Mouse (Mus musculus): ENCODE measurements around the gene Lemd1. TPM values are rescaled to one million over a fixed set of nuclear protein-coding genes. Genes with fewer than 3 reads are reported as not detected.
"Not testable (repeated sequence)": the region's sequence is repeated elsewhere in the genome, so short reads cannot be mapped to it uniquely, and the experiment has no call there.

Lemd1 gene
- polyA plus RNA-seq, 2 experiments: not detected

GRCm38 (mm10) chr1:132157808-132158207, 33.4 kb upstream of the Lemd1 start:
- Histone ChIP-seq H3K4me2 (ENCODE audit: low read depth) (no peak overlapping the region), H3K9me3 (ENCODE audit: control insufficient read depth, low read length) (no peaks in the 10 kb centered on the region), H3K4me1 (replicated peaks; ENCODE audit: control insufficient read depth in 2 of 2, insufficient read depth in 2 of 2, low read length in 1 of 2) (no peaks in the 10 kb centered on the region), H3K4me3 (ENCODE audit: insufficient read depth in 1 of 2, low read depth in 2 of 2, low read length in 2 of 2) (no peak overlapping the region), H3K9ac (replicated peaks) (no peak overlapping the region), H3K27me3 (ENCODE audit: control insufficient read depth, insufficient read depth, low read length) (no peaks in the 10 kb centered on the region; the same call in 1 of the 2 replicates), H3K27ac (no peak overlapping the region), H3K36me3 (replicated peaks; ENCODE audit: control insufficient read depth, insufficient read depth, low read depth) (no peaks in the 10 kb centered on the region)
- WGBS (ENCODE audit: insufficient replicate concordance): 26% methylated on average over 7 of the region's 7 CpGs
- ATAC-seq (ENCODE audit: insufficient read depth): no peak
- no peak for DNase-seq (ENCODE audit: low read depth in 3 of 3, low spot score in 3 of 3)
- no peak for TF ChIP-seq EP300 (IDR thresholded peaks at IDR 0.05; ENCODE audit: low read depth)
- no peak for TF ChIP-seq CTCF (IDR thresholded peaks at IDR 0.05; ENCODE audit: low read depth)

GRCm38 (mm10) chr1:132158741-132159140, 32.5 kb upstream of the Lemd1 start:
- Histone ChIP-seq H3K9me3 (ENCODE audit: control insufficient read depth, low read length) (no peaks in the 10 kb centered on the region), H3K4me3 (ENCODE audit: insufficient read depth in 1 of 2, low read depth in 2 of 2, low read length in 2 of 2) (no peak overlapping the region), H3K27me3 (ENCODE audit: control insufficient read depth, insufficient read depth, low read length) (no peaks in the 10 kb centered on the region; the same call in 1 of the 2 replicates), H3K9ac (replicated peaks) (no peak overlapping the region), H3K4me1 (replicated peaks; ENCODE audit: control insufficient read depth in 2 of 2, insufficient read depth in 2 of 2, low read length in 1 of 2) (no peaks in the 10 kb centered on the region), H3K36me3 (replicated peaks; ENCODE audit: control insufficient read depth, insufficient read depth, low read depth) (no peaks in the 10 kb centered on the region), H3K27ac (no peak overlapping the region), H3K4me2 (ENCODE audit: low read depth) (no peak overlapping the region)
- no peak for ATAC-seq (ENCODE audit: insufficient read depth)
- no peak for TF ChIP-seq EP300 (IDR thresholded peaks at IDR 0.05; ENCODE audit: low read depth)
- TF ChIP-seq CTCF (IDR thresholded peaks at IDR 0.05; ENCODE audit: low read depth): no peak
- no peak for DNase-seq (ENCODE audit: low read depth in 3 of 3, low spot score in 3 of 3)
- 38% methylated on average over 2 of the region's 2 CpGs for WGBS (ENCODE audit: insufficient replicate concordance)

- ATAC-seq (ENCODE audit: insufficient read depth): no peak
Measured at GRCm38 (mm10) chr1:132159681-132160080, 31.6 kb upstream of the Lemd1 start.

GRCm38 (mm10) chr1:132161211-132161880, 29.9 kb upstream of the Lemd1 start:
- 50% methylated on average over 7 of the region's 7 CpGs for WGBS (ENCODE audit: insufficient replicate concordance)

More at GRCm38 (mm10) chr1:132159681-132160080, 31.6 kb upstream of the Lemd1 start:
- DNase-seq (ENCODE audit: low read depth in 3 of 3, low spot score in 3 of 3): no peak
- H3K9me3 ChIP-seq (ENCODE audit: control insufficient read depth, low read length): no peaks in the 10 kb centered on the region
- H3K4me1 ChIP-seq (replicated peaks; ENCODE audit: control insufficient read depth in 2 of 2, insufficient read depth in 2 of 2, low read length in 1 of 2): no peaks in the 10 kb centered on the region
- 38% methylated on average over 4 of the region's 4 CpGs for WGBS (ENCODE audit: insufficient replicate concordance)
- H3K36me3 ChIP-seq (replicated peaks; ENCODE audit: control insufficient read depth, insufficient read depth, low read depth): no peaks in the 10 kb centered on the region
- no peak overlapping the region for H3K4me2 ChIP-seq (ENCODE audit: low read depth)
- no peak for TF ChIP-seq EP300 (IDR thresholded peaks at IDR 0.05; ENCODE audit: low read depth)
- no peak for TF ChIP-seq CTCF (IDR thresholded peaks at IDR 0.05; ENCODE audit: low read depth)
- H3K27ac ChIP-seq: no peak overlapping the region
- no peak overlapping the region for H3K9ac ChIP-seq (replicated peaks)
- no peaks in the 10 kb centered on the region; the same call in 1 of the 2 replicates for H3K27me3 ChIP-seq (ENCODE audit: control insufficient read depth, insufficient read depth, low read length)
- H3K4me3 ChIP-seq (ENCODE audit: insufficient read depth in 1 of 2, low read depth in 2 of 2, low read length in 2 of 2): no peak overlapping the region

GRCm38 (mm10) chr1:132162618-132163017, 28.6 kb upstream of the Lemd1 start:
- H3K27ac ChIP-seq; ATAC-seq (ENCODE audit: insufficient read depth); H3K9me3 ChIP-seq (ENCODE audit: control insufficient read depth, low read length); H3K27me3 ChIP-seq (ENCODE audit: control insufficient read depth, insufficient read depth, low read length); DNase-seq (ENCODE audit: low read depth in 3 of 3, low spot score in 3 of 3); H3K9ac ChIP-seq (replicated peaks); H3K4me3 ChIP-seq (ENCODE audit: insufficient read depth in 1 of 2, low read depth in 2 of 2, low read length in 2 of 2); H3K36me3 ChIP-seq (replicated peaks; ENCODE audit: control insufficient read depth, insufficient read depth, low read depth); H3K4me2 ChIP-seq (ENCODE audit: low read depth); H3K4me1 ChIP-seq (replicated peaks; ENCODE audit: control insufficient read depth in 2 of 2, insufficient read depth in 2 of 2, low read length in 1 of 2): not testable (repeated sequence)
- 30% methylated on average over 9 of the region's 9 CpGs for WGBS (ENCODE audit: insufficient replicate concordance)
- peak; percentile 35; the same call in 1 of the 2 replicates for TF ChIP-seq CTCF (IDR thresholded peaks at IDR 0.05; ENCODE audit: low read depth)

More at GRCm38 (mm10) chr1:132161211-132161880, 29.9 kb upstream of the Lemd1 start:
- Histone ChIP-seq H3K27me3 (ENCODE audit: control insufficient read depth, insufficient read depth, low read length) (no peaks in the 10 kb centered on the region; the same call in 1 of the 2 replicates), H3K36me3 (replicated peaks; ENCODE audit: control insufficient read depth, insufficient read depth, low read depth) (no peaks in the 10 kb centered on the region), H3K9ac (replicated peaks) (no peak overlapping the region), H3K9me3 (ENCODE audit: control insufficient read depth, low read length) (no peaks in the 10 kb centered on the region), H3K4me2 (ENCODE audit: low read depth) (no peak overlapping the region), H3K27ac (no peak overlapping the region), H3K4me1 (replicated peaks; ENCODE audit: control insufficient read depth in 2 of 2, insufficient read depth in 2 of 2, low read length in 1 of 2) (no peaks in the 10 kb centered on the region), H3K4me3 (ENCODE audit: insufficient read depth in 1 of 2, low read depth in 2 of 2, low read length in 2 of 2) (no peak overlapping the region)
- no peak for TF ChIP-seq EP300 (IDR thresholded peaks at IDR 0.05; ENCODE audit: low read depth)
- TF ChIP-seq CTCF (IDR thresholded peaks at IDR 0.05; ENCODE audit: low read depth): no peak
- DNase-seq (ENCODE audit: low read depth in 3 of 3, low spot score in 3 of 3) (no peak), ATAC-seq (ENCODE audit: insufficient read depth) (no peak)

All from liver, embryonic 14.5 days (tissue).